Mouse (Mus musculus): ENCODE measurements around the gene Ephb3. TPM values are rescaled to one million over a fixed set of nuclear protein-coding genes. Genes with fewer than 3 reads are reported as not detected.

The Ephb3 gene
- polyA plus RNA-seq, 1 experiment, result 21.4 TPM

DNA sequence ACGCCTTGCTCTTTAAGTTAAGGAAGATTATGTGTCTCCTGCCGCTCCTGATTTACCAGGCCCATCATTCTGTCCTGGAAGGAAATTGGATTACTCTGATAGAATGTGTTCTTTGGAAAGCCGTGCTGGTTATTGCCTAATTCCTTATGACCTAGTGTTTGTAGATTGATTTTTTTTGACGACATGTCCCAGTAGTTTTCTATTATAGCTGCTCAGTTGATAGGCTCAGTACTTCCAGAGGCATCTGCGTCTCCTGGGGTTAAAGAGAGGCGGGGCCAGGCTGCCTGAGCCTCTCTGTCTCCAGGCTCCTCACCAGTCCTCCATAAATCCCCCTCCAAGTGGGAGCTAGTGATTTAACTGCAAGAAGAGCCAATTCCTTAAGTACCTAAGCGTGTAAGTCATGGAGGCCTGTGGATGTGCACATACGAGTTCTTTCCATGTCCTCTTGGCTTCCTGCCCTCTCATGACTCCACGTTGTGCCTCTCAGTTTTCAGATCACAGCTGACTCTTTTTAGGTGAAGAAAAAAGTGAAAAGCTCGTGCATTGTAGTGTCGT, 47.9 kb downstream of the Ephb3 start:
- TF ChIP-seq POLR2A (IDR thresholded peaks at IDR 0.05; ENCODE audit: extremely low read depth, insufficient read depth, low read length), result no peak
- no peak for TF ChIP-seq CTCF (IDR thresholded peaks at IDR 0.05; ENCODE audit: extremely low read depth, insufficient read depth, low read length)
- H3K27ac ChIP-seq (ENCODE audit: insufficient read depth, low read length), result no peak overlapping the region
- H3K4me3 ChIP-seq (ENCODE audit: insufficient read depth, low read length), result no peak overlapping the region
- no peaks in the 10 kb centered on the region for H3K4me1 ChIP-seq (ENCODE audit: control insufficient read depth, insufficient read depth, low read length)

- no peak for TF ChIP-seq POLR2A (IDR thresholded peaks at IDR 0.05; ENCODE audit: extremely low read depth, insufficient read depth, low read length)
- no peak for TF ChIP-seq CTCF (IDR thresholded peaks at IDR 0.05; ENCODE audit: extremely low read depth, insufficient read depth, low read length)
- Histone ChIP-seq H3K27ac (ENCODE audit: insufficient read depth, low read length) (no peak overlapping the region), H3K4me3 (ENCODE audit: insufficient read depth, low read length) (no peak overlapping the region), H3K4me1 (ENCODE audit: control insufficient read depth, insufficient read depth, low read length) (no peaks in the 10 kb centered on the region)
These were observed 51.2 kb downstream of the Ephb3 start for GRCm38 (mm10) chr16:21255574-21256304.

- no peaks in the 10 kb centered on the region for H3K4me1 ChIP-seq (ENCODE audit: control insufficient read depth, insufficient read depth, low read length)
- no peak overlapping the region for H3K27ac ChIP-seq (ENCODE audit: insufficient read depth, low read length)
- TF ChIP-seq POLR2A (IDR thresholded peaks at IDR 0.05; ENCODE audit: extremely low read depth, insufficient read depth, low read length) (no peak), CTCF (IDR thresholded peaks at IDR 0.05; ENCODE audit: extremely low read depth, insufficient read depth, low read length) (no peak)
- H3K4me3 ChIP-seq (ENCODE audit: insufficient read depth, low read length), result no peak overlapping the region
These were observed 52.2 kb downstream of the Ephb3 start for GRCm38 (mm10) chr16:21256514-21257305.

DNA sequence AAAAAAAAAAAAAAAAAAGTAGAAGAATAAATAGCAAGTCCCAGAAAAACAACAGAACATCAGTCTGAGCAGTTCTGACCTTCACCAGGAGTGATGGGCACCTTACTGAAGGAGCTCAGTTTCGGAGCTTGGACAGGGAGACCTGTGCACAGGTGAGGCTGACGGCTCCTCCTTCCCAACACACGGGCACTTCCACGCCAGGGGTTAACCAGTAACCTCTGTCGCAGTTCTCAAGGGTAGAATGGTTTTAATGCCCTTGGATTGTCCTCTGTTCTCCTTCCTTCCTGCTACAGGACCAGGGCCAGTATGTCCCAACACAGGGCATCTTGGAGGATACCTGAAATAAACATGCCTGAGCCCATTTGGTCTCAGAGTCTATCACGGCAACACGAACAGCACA, 60.9 kb downstream of the Ephb3 start:
- TF ChIP-seq POLR2A (IDR thresholded peaks at IDR 0.05; ENCODE audit: extremely low read depth, insufficient read depth, low read length) (no peak), CTCF (IDR thresholded peaks at IDR 0.05; ENCODE audit: extremely low read depth, insufficient read depth, low read length) (no peak)
- H3K4me1 ChIP-seq (ENCODE audit: control insufficient read depth, insufficient read depth, low read length), result no peaks in the 10 kb centered on the region

DNA sequence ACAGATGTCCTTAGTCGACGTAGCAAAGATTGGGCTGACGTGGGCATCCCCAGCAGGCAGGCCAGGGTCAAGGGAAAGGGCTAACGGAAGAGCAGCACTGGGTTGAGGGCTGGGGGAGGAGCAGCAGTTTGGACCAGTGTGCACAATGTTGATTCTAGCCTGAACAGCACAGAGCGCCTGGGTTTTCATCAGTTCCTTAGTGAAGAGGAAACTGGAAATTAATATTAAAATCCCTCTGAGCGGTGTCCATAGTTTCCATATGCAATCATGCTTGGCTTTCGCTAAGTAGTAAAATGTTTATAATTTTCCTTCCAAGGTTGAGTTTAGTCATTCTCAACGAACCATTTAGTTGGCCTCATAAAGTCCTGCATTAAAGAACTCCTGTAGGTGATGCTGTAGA, 65.2 kb downstream of the Ephb3 start:
- peaks cover 4% of the 10 kb centered on the region for H3K4me1 ChIP-seq (ENCODE audit: control insufficient read depth, insufficient read depth, low read length)
- no peak overlapping the region for H3K27ac ChIP-seq (ENCODE audit: insufficient read depth, low read length)
- TF ChIP-seq CTCF (IDR thresholded peaks at IDR 0.05; ENCODE audit: extremely low read depth, insufficient read depth, low read length), result no peak
- no peak for TF ChIP-seq POLR2A (IDR thresholded peaks at IDR 0.05; ENCODE audit: extremely low read depth, insufficient read depth, low read length)
- H3K4me3 ChIP-seq (ENCODE audit: insufficient read depth, low read length), result no peak overlapping the region

More for the DNA sequence above, 60.9 kb downstream of the Ephb3 start:
- no peak overlapping the region for H3K4me3 ChIP-seq (ENCODE audit: insufficient read depth, low read length)
- no peak overlapping the region for H3K27ac ChIP-seq (ENCODE audit: insufficient read depth, low read length)

DNA sequence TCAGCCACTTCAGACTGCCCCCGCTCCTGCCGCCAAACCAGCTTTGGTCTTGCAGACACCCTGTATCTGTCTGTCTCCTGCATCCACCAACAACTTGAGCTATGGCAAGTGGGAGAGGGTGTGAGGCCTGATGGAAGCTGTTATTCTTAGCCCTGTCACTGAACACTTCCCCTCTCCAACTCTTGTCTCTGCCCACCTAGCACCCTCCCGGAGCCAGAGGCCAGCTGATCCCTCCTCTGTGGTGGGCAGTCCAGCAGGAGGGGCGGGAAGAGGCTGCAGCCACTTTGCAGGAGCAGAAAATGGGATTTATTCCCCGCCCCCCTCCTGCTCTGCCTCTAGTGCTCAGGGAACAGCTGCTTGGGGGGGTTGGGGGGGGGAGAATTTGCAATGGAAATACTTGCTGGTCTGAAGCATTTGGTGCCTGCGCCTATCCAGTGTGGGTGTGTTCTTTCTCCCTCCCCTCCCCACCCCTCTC, 67.3 kb downstream of the Ephb3 start:
- H3K27ac ChIP-seq (ENCODE audit: insufficient read depth, low read length), result no peak overlapping the region
- no peak overlapping the region for H3K4me3 ChIP-seq (ENCODE audit: insufficient read depth, low read length)
- peaks cover 4% of the 10 kb centered on the region for H3K4me1 ChIP-seq (ENCODE audit: control insufficient read depth, insufficient read depth, low read length)
- no peak for TF ChIP-seq POLR2A (IDR thresholded peaks at IDR 0.05; ENCODE audit: extremely low read depth, insufficient read depth, low read length)
- no peak for TF ChIP-seq CTCF (IDR thresholded peaks at IDR 0.05; ENCODE audit: extremely low read depth, insufficient read depth, low read length)

DNA sequence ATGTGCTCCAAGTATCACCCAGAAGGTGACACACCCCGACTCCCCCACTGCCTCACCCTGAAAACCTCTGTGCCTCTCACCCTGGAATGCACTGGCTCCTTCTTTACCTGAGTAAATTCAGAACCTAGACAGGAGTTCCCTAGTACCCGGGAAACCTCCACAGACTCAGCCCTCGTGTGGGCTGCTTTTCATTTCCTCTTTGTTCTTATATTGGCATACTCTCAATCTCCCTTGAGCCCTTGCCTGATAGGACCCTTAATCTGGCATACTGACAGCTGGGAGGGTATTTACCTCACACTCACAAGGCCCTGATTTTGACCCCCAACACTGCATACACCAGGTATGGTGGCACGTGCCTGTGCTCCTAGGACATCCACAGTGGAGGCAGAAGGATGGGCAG, 68.2 kb downstream of the Ephb3 start:
- H3K27ac ChIP-seq (ENCODE audit: insufficient read depth, low read length), result no peak overlapping the region
- peaks cover 4% of the 10 kb centered on the region for H3K4me1 ChIP-seq (ENCODE audit: control insufficient read depth, insufficient read depth, low read length)
- H3K4me3 ChIP-seq (ENCODE audit: insufficient read depth, low read length), result no peak overlapping the region
- TF ChIP-seq POLR2A (IDR thresholded peaks at IDR 0.05; ENCODE audit: extremely low read depth, insufficient read depth, low read length) (no peak), CTCF (IDR thresholded peaks at IDR 0.05; ENCODE audit: extremely low read depth, insufficient read depth, low read length) (no peak)

Other genes with a start within 250 kb of the Ephb3 start
- 1.3 and 1.4 TPM in 2 replicates for gene Teddm3, start 50.8 kb upstream of the Ephb3 start, polyA plus RNA-seq (2012; rRNA removed)
- 35.1 and 35.8 TPM in 2 replicates for gene Vps8, start 218.4 kb downstream of the Ephb3 start, polyA plus RNA-seq (2012; rRNA removed)